Mouse (Mus musculus) embryonic facial prominence, embryonic 14.5 days (tissue): ENCODE data around the gene 4930469K13Rik. TPM values are rescaled to one million over a fixed set of nuclear protein-coding genes. Genes with fewer than 3 reads are reported as not detected.

Experiments used
- ATAC-seq: fragments of 200-750 bp; cut with Nextera tagmentation; 2 replicates; pipeline ENCODE4 v1.8.0; 2017; ENCODE audit warnings: low read depth, moderate number of reproducible peaks, moderate TSS enrichment
- DNase-seq: peaks from one replicate; pipeline ENCODE4 v3.0.0-alpha.2; 2015; ENCODE audit warnings: low spot score
- H3K27ac ChIP-seq: fragments of 300-500 bp; sonication (generic); replicated peaks from 2 replicates; pipeline ENCODE4 v1.5.1; 2014; ENCODE audit warnings: low read depth, mild to moderate bottlenecking, low read length, moderate library complexity
- H3K27me3 ChIP-seq: fragments of 300-500 bp; sonication (generic); replicated peaks from 2 replicates; pipeline ENCODE4 v1.6.1; 2014; ENCODE audit warnings: low read length; ENCODE audit not compliant: control insufficient read depth, insufficient read depth
- H3K36me3 ChIP-seq: fragments of 300-500 bp; sonication (generic); 2 replicates; pipeline ENCODE4 v1.6.1; 2014; ENCODE audit warnings: low read length, mixed read lengths; ENCODE audit not compliant: control insufficient read depth, insufficient read depth
- H3K4me1 ChIP-seq: fragments of 300-500 bp; sonication (generic); 2 replicates; pipeline ENCODE4 v1.6.1; 2014; ENCODE audit warnings: antibody characterized with exemption, low read length; ENCODE audit not compliant: control insufficient read depth, insufficient read depth
- H3K4me2 ChIP-seq: fragments of 300-500 bp; sonication (generic); 2 replicates; pipeline ENCODE4 v1.6.1; 2014; ENCODE audit warnings: low read depth, mild to moderate bottlenecking, low read length, moderate library complexity, mixed read lengths
- H3K4me3 ChIP-seq: fragments of 300-500 bp; sonication (generic); 2 replicates; pipeline ENCODE4 v1.5.1; 2014; ENCODE audit warnings: low read depth, mild to moderate bottlenecking, low read length
- H3K9ac ChIP-seq: fragments of 300-500 bp; sonication (generic); 2 replicates; pipeline ENCODE4 v1.6.1; 2014; ENCODE audit warnings: low read depth, mild to moderate bottlenecking, low read length, moderate library complexity, mixed read lengths
- H3K9me3 ChIP-seq: fragments of 300-500 bp; sonication (generic); 2 replicates; pipeline ENCODE4 v1.6.1; 2016; ENCODE audit warnings: low read length; ENCODE audit not compliant: control insufficient read depth
- WGBS: fragments of 180-500 bp; shearing (Covaris S2); extraction: QIAGEN DNeasy Blood & Tissue Kit; methylation state at CpG from one replicate; pipeline ENCODE4 v1.1.7; 2014; 5-methylcytosine and 5-hydroxymethylcytosine counted together
- polyA plus RNA-seq: library from polyadenylated mRNA; unstranded; fragments of >200 nt; fragmentation: Nextera tagmentation; extraction: Ambion mirVana; gene quantifications from 2 replicates; pipeline ENCODE4 v1.2.1, GENCODE M21; 2014

4930469K13Rik gene
- polyA plus RNA-seq, 1 experiment from 2014 or later = 0.72 TPM

- WGBS = 30% methylated on average over 1 of the region's 1 CpGs
- Histone ChIP-seq H3K4me2 (no peak overlapping the region), H3K4me1 (no peaks in the 10 kb centered on the region), H3K27me3 (no peaks in the 10 kb centered on the region), H3K4me3 (no peak overlapping the region), H3K9me3 (no peaks in the 10 kb centered on the region), H3K9ac (no peak overlapping the region), H3K27ac (no peak overlapping the region), H3K36me3 (no peaks in the 10 kb centered on the region)
- DNase-seq = no peak
- ATAC-seq = no peak
These were observed 55.5 kb downstream of the 4930469K13Rik start for GRCm38 (mm10) chr11:34042808-34043207.

- no peak for ATAC-seq
- 81% methylated on average over 5 of the region's 5 CpGs for WGBS
These were observed 58.3 kb downstream of the 4930469K13Rik start for GRCm38 (mm10) chr11:34040061-34040460.

GRCm38 (mm10) chr11:34035909-34036658 is 62.3 kb downstream of the 4930469K13Rik start:
- H3K9ac ChIP-seq = no peak overlapping the region
- 85% methylated on average over 5 of the region's 5 CpGs for WGBS

More at GRCm38 (mm10) chr11:34040061-34040460, 58.3 kb downstream of the 4930469K13Rik start:
- H3K4me3 ChIP-seq = no peak overlapping the region
- no peak for DNase-seq
- no peaks in the 10 kb centered on the region for H3K27me3 ChIP-seq
- no peaks in the 10 kb centered on the region for H3K4me1 ChIP-seq
- H3K9ac ChIP-seq = no peak overlapping the region
- no peaks in the 10 kb centered on the region for H3K36me3 ChIP-seq
- no peak overlapping the region for H3K27ac ChIP-seq
- no peak overlapping the region for H3K4me2 ChIP-seq
- no peaks in the 10 kb centered on the region for H3K9me3 ChIP-seq

GRCm38 (mm10) chr11:34034794-34035193 is 63.6 kb downstream of the 4930469K13Rik start:
- H3K27ac ChIP-seq = no peak overlapping the region
- no peaks in the 10 kb centered on the region for H3K36me3 ChIP-seq
- H3K4me2 ChIP-seq = no peak overlapping the region
- DNase-seq (no peak), ATAC-seq (no peak)
- H3K4me1 ChIP-seq = no peaks in the 10 kb centered on the region
- no peak overlapping the region for H3K4me3 ChIP-seq
- no peaks in the 10 kb centered on the region for H3K9me3 ChIP-seq
- H3K27me3 ChIP-seq = no peaks in the 10 kb centered on the region
- no peak overlapping the region for H3K9ac ChIP-seq
- 63% methylated on average over 2 of the region's 2 CpGs for WGBS

More at GRCm38 (mm10) chr11:34035909-34036658, 62.3 kb downstream of the 4930469K13Rik start:
- Histone ChIP-seq H3K36me3 (no peaks in the 10 kb centered on the region), H3K9me3 (no peaks in the 10 kb centered on the region), H3K27me3 (no peaks in the 10 kb centered on the region), H3K4me3 (no peak overlapping the region), H3K4me1 (no peaks in the 10 kb centered on the region), H3K27ac (no peak overlapping the region), H3K4me2 (no peak overlapping the region)
- DNase-seq = no peak
- no peak for ATAC-seq

GRCm38 (mm10) chr11:34034008-34034505 is 64.3 kb downstream of the 4930469K13Rik start:
- Histone ChIP-seq H3K4me3 (no peak overlapping the region), H3K9me3 (no peaks in the 10 kb centered on the region), H3K4me2 (no peak overlapping the region), H3K27ac (no peak overlapping the region), H3K36me3 (no peaks in the 10 kb centered on the region), H3K4me1 (no peaks in the 10 kb centered on the region), H3K27me3 (no peaks in the 10 kb centered on the region), H3K9ac (no peak overlapping the region)
- WGBS = 93% methylated on average over 5 of the region's 5 CpGs
- ATAC-seq (no peak), DNase-seq (no peak)

GRCm38 (mm10) chr11:34031015-34031805 is 67.1 kb downstream of the 4930469K13Rik start:
- no peak overlapping the region for H3K4me3 ChIP-seq
- H3K27ac ChIP-seq = no peak overlapping the region
- H3K36me3 ChIP-seq = no peaks in the 10 kb centered on the region
- DNase-seq = no peak
- H3K4me1 ChIP-seq = no peaks in the 10 kb centered on the region
- no peak for ATAC-seq
- 57% methylated on average over 8 of the region's 8 CpGs for WGBS
- no peaks in the 10 kb centered on the region for H3K9me3 ChIP-seq
- no peaks in the 10 kb centered on the region for H3K27me3 ChIP-seq
- no peak overlapping the region for H3K4me2 ChIP-seq
- H3K9ac ChIP-seq = no peak overlapping the region

- Histone ChIP-seq H3K27ac (no peak overlapping the region), H3K27me3 (no peaks in the 10 kb centered on the region), H3K4me3 (no peak overlapping the region), H3K4me2 (no peak overlapping the region), H3K4me1 (no peaks in the 10 kb centered on the region), H3K9ac (no peak overlapping the region), H3K36me3 (no peaks in the 10 kb centered on the region), H3K9me3 (no peaks in the 10 kb centered on the region)
- DNase-seq (no peak), ATAC-seq (no peak)
- 45% methylated on average over 5 of the region's 5 CpGs for WGBS
These were observed 68.7 kb downstream of the 4930469K13Rik start for GRCm38 (mm10) chr11:34029658-34030057.

- Histone ChIP-seq H3K4me3 (no peak overlapping the region), H3K27me3 (no peaks in the 10 kb centered on the region), H3K9ac (no peak overlapping the region), H3K4me1 (no peaks in the 10 kb centered on the region), H3K27ac (no peak overlapping the region), H3K9me3 (no peaks in the 10 kb centered on the region), H3K4me2 (no peak overlapping the region), H3K36me3 (no peaks in the 10 kb centered on the region)
- no peak for ATAC-seq
- DNase-seq = no peak
- WGBS = 81% methylated on average over 1 of the region's 1 CpGs
These were observed 73.3 kb downstream of the 4930469K13Rik start for GRCm38 (mm10) chr11:34025091-34025490.
